Mouse (Mus musculus) thymus, adult 2 months (tissue): ENCODE data around the gene Mcl1.

Experiments used
- CTCF ChIP-seq: fragments of 200-500 bp; IDR thresholded peaks from 2 replicates; pipeline ENCODE4 v1.5.1; 2012; ENCODE audit warnings: mild to moderate bottlenecking, control low read depth, low read length, moderate library complexity, borderline replicate concordance; ENCODE audit not compliant: control insufficient read depth, poor library complexity, insufficient read depth; ENCODE audit errors: extremely low read depth
- POLR2A ChIP-seq: fragments of 200-500 bp; IDR thresholded peaks from 2 replicates; pipeline ENCODE4 v1.6.1; 2012; ENCODE audit warnings: mild to moderate bottlenecking, low read length, control low read depth, moderate library complexity; ENCODE audit not compliant: control insufficient read depth, poor library complexity, insufficient read depth; ENCODE audit errors: extremely low read depth

DNA sequence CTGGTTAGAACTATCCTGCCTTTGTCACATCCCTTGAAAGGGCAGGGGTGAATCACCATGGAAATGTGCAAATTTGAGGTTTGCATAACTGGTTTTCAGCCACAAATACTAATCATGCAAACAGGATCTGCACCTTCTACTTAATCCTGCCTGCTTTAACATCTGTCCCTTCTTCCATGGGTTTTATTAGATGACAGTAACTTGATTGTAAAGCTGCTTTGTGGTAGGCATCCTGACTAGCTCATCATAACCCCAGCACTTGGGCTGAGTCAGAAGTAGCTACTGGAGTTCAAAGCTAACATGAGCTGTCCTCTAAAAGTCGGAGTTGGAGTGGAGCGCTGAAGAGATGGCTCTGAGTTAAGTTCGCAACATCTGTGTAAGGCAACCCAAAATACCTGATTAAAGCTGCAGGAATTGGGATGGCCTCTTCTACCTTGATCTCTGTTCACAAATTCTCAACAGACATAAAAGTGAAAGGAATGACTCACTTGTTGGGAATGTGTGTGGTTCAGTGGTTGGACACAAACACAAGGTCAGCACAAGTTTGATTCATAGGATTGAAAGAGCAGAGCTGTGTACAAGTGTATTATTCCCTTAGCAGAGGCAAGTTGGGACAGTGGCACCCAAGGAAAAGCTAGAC is 5.5 kb downstream of the Mcl1 start:
- TF ChIP-seq POLR2A (no peak), CTCF (no peak)
